Mouse (Mus musculus) hindbrain, embryonic 14.5 days (tissue): ENCODE results near the gene Pitpnm2. TPM values are rescaled to one million over a fixed set of nuclear protein-coding genes. Genes with fewer than 3 reads are reported as not detected.

ENCODE experiments used
- ATAC-seq: fragments of 200-750 bp; cut with Nextera tagmentation; 2 replicates; pipeline ENCODE4 v1.8.0; 2017; ENCODE audit warnings: moderate number of reproducible peaks, mild to moderate bottlenecking, moderate TSS enrichment, moderate library complexity; ENCODE audit not compliant: low FRiP score
- DNase-seq: peaks from one replicate; pipeline ENCODE4 v3.0.0-alpha.2; 2015; ENCODE audit warnings: low spot score
- H3K27ac ChIP-seq: fragments of 300-500 bp; sonication (generic); 2 replicates; pipeline ENCODE4 v1.5.1; 2014; ENCODE audit warnings: mild to moderate bottlenecking, moderate library complexity
- H3K27me3 ChIP-seq: fragments of 300-500 bp; sonication (generic); 2 replicates; pipeline ENCODE4 v1.6.1; 2014; ENCODE audit warnings: mild to moderate bottlenecking, low read length, mixed read lengths; ENCODE audit not compliant: control insufficient read depth, insufficient read depth
- H3K36me3 ChIP-seq: fragments of 300-500 bp; sonication (generic); replicated peaks from 2 replicates; pipeline ENCODE4 v1.6.1; 2014; ENCODE audit not compliant: control insufficient read depth, insufficient read depth
- H3K4me1 ChIP-seq: fragments of 300-500 bp; sonication (generic); replicated peaks from 2 replicates; pipeline ENCODE4 v1.6.1; 2014; ENCODE audit warnings: antibody characterized with exemption, low read length, mixed read lengths; ENCODE audit not compliant: control insufficient read depth, insufficient read depth
- H3K4me2 ChIP-seq: fragments of 300-500 bp; sonication (generic); replicated peaks from 2 replicates; pipeline ENCODE4 v1.6.1; 2014; ENCODE audit warnings: mild to moderate bottlenecking, moderate library complexity
- H3K4me3 ChIP-seq: fragments of 300-500 bp; sonication (generic); replicated peaks from 2 replicates; pipeline ENCODE4 v1.5.1; 2014; ENCODE audit warnings: mild to moderate bottlenecking, low read length
- H3K9ac ChIP-seq: fragments of 300-500 bp; sonication (generic); 2 replicates; pipeline ENCODE4 v1.6.1; 2014
- H3K9me3 ChIP-seq: fragments of 300-500 bp; sonication (generic); 2 replicates; pipeline ENCODE4 v1.6.1; 2016; ENCODE audit warnings: low read length; ENCODE audit not compliant: control insufficient read depth
- WGBS: fragments of 180-500 bp; shearing (Covaris S2); extraction: QIAGEN DNeasy Blood & Tissue Kit; methylation state at CpG from one replicate; pipeline ENCODE4 v1.1.7; 2014; 5-methylcytosine and 5-hydroxymethylcytosine counted together
- polyA plus RNA-seq: library from polyadenylated mRNA; unstranded; fragments of >200 nt; fragmentation: Nextera tagmentation; extraction: Ambion mirVana; gene quantifications from 2 replicates; pipeline ENCODE4 v1.2.1, GENCODE M21; 2014

Pitpnm2 gene
- polyA plus RNA-seq, 1 experiment from 2014 or later: 13.5 TPM

DNA sequence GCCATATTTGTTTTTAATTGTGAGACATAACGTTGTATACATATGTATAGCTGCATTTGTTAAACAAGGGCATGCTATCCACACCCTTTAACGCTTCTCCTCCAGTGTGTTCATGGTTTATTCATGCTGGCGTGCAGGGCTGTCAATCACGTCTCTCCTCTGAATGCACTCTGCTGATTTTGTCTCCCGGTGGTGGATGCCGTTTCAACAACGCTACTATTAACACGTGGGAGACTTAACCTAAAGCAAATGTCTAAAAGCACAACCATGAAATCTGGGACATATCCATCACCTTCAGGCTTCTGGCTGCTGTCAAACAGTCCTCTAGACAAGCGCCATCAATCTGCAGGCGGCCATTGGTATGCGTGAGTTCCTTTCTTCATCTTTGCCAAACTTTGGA lies 20.1 kb upstream of the Pitpnm2 start:
- peak; percentile 55; the same call in 1 of the 2 replicates for ATAC-seq
- no peak overlapping the region for H3K9ac ChIP-seq
- 0 out of 2 replicates have a peak, but pooled peaks cover 6% of the 10 kb centered on the region for H3K4me1 ChIP-seq
- no peaks in the 10 kb centered on the region for H3K9me3 ChIP-seq
- peaks cover 25% of the 10 kb centered on the region for H3K36me3 ChIP-seq
- no peak overlapping the region for H3K4me2 ChIP-seq
- no peak overlapping the region for H3K4me3 ChIP-seq
- DNase-seq: no peak
- no peaks in the 10 kb centered on the region for H3K27me3 ChIP-seq
- WGBS: 17% methylated on average over 11 of the region's 11 CpGs
- H3K27ac ChIP-seq: no peak overlapping the region

DNA sequence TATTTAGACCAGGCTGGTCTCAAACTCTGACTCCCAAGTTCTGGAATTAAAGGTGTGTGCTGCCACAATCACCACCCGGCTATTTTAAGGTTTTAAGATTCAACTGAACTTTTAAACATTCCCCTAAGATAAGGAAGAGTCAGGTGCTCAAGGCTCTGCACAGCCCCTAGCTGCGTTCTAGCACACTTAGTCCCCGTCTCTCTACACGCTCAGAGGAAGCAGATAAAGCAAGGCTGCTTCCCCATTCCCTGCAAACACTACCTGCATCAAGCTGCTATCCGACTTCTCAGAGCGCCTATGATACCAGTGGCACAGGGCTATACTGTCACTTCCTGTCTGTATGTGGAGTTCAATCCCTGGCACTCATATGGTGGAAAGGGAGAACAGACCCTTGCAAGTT lies 18.1 kb upstream of the Pitpnm2 start:
- Histone ChIP-seq H3K4me3 (no peak overlapping the region), H3K9me3 (no peaks in the 10 kb centered on the region), H3K9ac (no peak overlapping the region), H3K27me3 (no peaks in the 10 kb centered on the region), H3K4me1 (0 out of 2 replicates have a peak, but pooled peaks cover 6% of the 10 kb centered on the region), H3K36me3 (peaks cover 42% of the 10 kb centered on the region), H3K4me2 (no peak overlapping the region), H3K27ac (no peak overlapping the region)
- whole genome bisulfite sequencing: 94% methylated on average over 6 of the region's 6 CpGs
- DNase-seq: no peak
- no peak for ATAC-seq

DNA sequence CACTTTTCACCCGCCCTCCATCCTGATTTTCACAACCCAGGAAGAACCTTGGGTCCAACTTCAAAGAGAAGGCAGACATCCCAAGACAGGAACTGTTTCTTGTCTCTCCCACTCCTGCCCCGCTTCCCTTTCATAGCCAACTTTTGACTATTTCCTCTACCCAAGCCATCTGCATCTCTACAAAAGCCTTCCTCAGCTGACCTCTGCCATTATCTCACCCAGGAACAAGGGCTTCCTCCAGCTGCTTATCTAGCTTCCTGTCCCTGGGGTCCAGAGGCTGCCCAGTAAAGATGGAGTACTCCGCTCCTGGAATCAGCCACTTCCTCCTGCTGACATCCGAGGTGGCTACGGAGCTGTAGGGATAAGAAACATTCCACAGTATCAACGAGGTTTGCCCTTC lies 17.3 kb upstream of the Pitpnm2 start:
- Histone ChIP-seq H3K36me3 (peaks cover 51% of the 10 kb centered on the region), H3K27ac (no peak overlapping the region), H3K9ac (no peak overlapping the region), H3K27me3 (no peaks in the 10 kb centered on the region), H3K4me1 (0 out of 2 replicates have a peak, but pooled peaks cover 6% of the 10 kb centered on the region), H3K4me2 (no peak overlapping the region), H3K4me3 (no peak overlapping the region), H3K9me3 (no peaks in the 10 kb centered on the region)
- DNase-seq (no peak), ATAC-seq (no peak)
- 81% methylated on average over 6 of the region's 6 CpGs for WGBS

DNA sequence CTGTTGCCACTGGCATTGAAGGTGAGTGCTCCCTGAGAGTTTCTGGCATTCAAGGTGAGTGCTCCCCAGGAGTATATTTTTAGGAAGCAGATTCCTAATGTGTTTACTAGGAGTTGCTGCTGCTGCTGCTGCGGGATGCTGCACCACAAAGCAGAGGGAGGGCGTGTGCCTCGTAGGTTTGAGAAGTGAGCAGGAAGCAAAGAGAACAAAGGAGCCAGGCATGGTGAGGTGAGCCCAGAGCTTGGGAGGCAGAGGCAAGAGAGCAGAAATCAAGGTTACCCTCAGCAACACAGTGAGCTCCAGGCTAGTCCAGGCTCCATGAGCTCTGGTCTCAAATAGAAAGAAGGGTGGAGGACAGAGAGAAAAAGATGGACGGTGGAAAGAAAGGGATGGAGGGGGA lies 13.7 kb upstream of the Pitpnm2 start:
- Histone ChIP-seq H3K9me3 (no peaks in the 10 kb centered on the region), H3K4me3 (no peak overlapping the region), H3K4me2 (no peak overlapping the region), H3K27me3 (no peaks in the 10 kb centered on the region), H3K4me1 (no peaks in the 10 kb centered on the region), H3K27ac (no peak overlapping the region), H3K36me3 (peaks cover 81% of the 10 kb centered on the region), H3K9ac (no peak overlapping the region)
- DNase-seq: no peak
- 75% methylated on average over 4 of the region's 4 CpGs for WGBS
- no peak for ATAC-seq

DNA sequence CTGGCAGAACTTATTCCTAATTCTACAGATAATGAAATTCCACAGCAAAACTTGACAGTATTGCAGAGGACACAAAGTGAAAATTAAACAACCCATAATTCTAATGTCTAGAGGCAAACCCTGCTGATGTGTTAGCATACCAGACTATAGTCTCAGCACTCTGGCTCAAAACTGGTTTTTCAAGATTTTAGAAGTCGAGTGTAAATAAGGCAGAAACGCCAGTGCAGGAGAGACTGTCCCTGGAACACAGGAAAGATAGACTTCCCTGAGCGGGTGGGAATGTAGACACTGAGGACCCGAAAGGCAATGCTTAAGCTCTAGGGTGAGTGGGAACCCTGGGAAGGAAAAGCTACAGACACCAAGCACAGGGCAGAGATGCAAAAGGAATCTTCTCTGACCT lies 12.5 kb upstream of the Pitpnm2 start:
- WGBS: 96% methylated on average over 4 of the region's 4 CpGs
- no peak overlapping the region for H3K4me3 ChIP-seq
- no peak overlapping the region for H3K9ac ChIP-seq
- H3K4me2 ChIP-seq: no peak overlapping the region
- H3K9me3 ChIP-seq: no peaks in the 10 kb centered on the region
- H3K4me1 ChIP-seq: no peaks in the 10 kb centered on the region
- H3K27ac ChIP-seq: no peak overlapping the region
- no peak for ATAC-seq
- DNase-seq: no peak
- no peaks in the 10 kb centered on the region for H3K27me3 ChIP-seq
- peaks cover 91% of the 10 kb centered on the region for H3K36me3 ChIP-seq

DNA sequence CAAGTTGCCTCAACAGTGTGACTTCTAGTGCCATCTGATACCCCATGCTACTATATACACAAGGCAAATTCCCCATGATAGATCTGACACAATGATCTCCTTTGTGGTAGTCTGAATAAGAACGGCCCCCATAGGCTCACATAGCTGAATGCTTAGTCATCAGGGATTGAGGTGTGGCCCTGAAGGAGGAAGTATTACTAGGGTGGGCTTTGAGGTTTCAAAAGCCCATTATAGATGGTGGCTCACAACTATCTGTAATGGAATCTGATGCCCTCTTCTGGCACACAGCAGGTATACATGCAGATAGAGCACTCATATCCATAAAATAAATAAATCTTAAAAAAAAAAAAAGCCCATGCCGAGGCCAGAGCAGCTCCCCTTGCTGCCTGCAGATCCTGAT lies 9.6 kb upstream of the Pitpnm2 start:
- peaks cover 90% of the 10 kb centered on the region for H3K36me3 ChIP-seq
- no peak overlapping the region for H3K9ac ChIP-seq
- no peak overlapping the region for H3K4me2 ChIP-seq
- no peaks in the 10 kb centered on the region for H3K27me3 ChIP-seq
- whole genome bisulfite sequencing: 65% methylated on average over 2 of the region's 2 CpGs
- H3K4me1 ChIP-seq: no peaks in the 10 kb centered on the region
- ATAC-seq (no peak), DNase-seq (no peak)
- no peak overlapping the region for H3K27ac ChIP-seq
- H3K9me3 ChIP-seq: no peaks in the 10 kb centered on the region
- no peak overlapping the region for H3K4me3 ChIP-seq

DNA sequence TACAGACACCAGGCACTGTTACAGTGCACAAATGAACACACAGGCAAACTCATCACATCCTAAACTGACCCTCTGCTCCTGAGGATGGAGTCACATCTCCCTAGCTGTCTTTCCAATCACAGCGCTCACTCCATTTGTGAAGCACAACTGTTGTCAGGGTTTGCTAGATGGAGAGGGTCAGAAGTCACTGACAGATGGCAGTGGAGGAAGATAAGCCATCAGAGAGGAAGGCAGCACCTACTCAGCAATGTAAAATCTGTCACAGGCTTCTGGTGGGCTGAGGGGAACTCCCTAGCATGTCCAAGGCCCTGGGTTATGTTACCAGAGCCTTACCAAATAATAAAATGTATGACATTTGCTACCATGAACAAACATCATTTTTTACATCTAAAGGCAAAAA lies 8.5 kb upstream of the Pitpnm2 start:
- ATAC-seq (no peak), DNase-seq (no peak)
- Histone ChIP-seq H3K4me2 (no peak overlapping the region), H3K9me3 (no peaks in the 10 kb centered on the region), H3K4me3 (no peak overlapping the region), H3K36me3 (peaks cover 89% of the 10 kb centered on the region), H3K4me1 (no peaks in the 10 kb centered on the region), H3K27me3 (no peaks in the 10 kb centered on the region), H3K9ac (no peak overlapping the region), H3K27ac (no peak overlapping the region)
- WGBS: 100% methylated on average over 1 of the region's 1 CpGs

DNA sequence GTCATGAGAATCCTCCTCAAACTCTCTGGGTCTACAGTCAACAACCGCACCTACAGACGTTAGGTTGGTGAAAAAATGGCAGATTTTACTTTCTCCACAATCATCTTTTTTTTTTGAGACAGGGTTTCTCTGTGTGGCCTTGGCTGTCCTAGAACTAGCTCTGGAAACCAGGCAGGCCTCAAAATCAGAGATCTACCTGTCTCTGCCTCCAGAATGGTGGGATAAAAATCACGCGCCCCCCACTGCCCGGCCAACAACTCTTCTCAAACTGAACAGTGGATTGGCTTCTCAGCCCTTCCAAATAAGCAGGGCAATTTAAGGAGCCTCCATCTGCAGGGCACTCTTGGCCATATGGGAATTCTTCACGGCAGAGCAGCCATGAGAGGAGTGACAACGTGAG lies 5.6 kb upstream of the Pitpnm2 start:
- H3K4me2 ChIP-seq: no peak overlapping the region
- H3K4me1 ChIP-seq: 0 out of 2 replicates have a peak, but pooled peaks cover 6% of the 10 kb centered on the region
- no peak for ATAC-seq
- peaks cover 65% of the 10 kb centered on the region for H3K36me3 ChIP-seq
- DNase-seq: no peak
- 89% methylated on average over 7 of the region's 7 CpGs for WGBS
- no peaks in the 10 kb centered on the region for H3K9me3 ChIP-seq
- H3K4me3 ChIP-seq: no peak overlapping the region
- no peak overlapping the region for H3K27ac ChIP-seq
- no peak overlapping the region for H3K9ac ChIP-seq
- H3K27me3 ChIP-seq: no peaks in the 10 kb centered on the region

DNA sequence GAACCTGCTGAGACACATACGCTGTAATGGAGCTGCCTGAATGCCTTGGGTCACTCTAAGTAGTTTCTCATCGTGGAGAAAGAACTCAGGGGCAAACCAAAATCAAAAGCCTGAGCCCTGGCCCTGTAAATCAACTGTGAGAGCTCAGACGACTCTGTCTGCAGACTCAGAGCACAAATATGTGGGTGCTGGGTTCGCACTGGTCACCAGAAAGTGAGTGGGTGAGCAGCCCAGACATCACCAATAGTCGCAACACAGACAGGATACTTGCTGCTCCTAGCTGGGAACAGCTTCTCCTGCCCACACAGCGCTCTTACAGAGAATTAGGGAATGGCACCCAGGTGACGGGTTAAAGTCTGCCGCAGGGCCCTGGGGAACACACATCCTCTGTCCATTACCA lies 4.0 kb upstream of the Pitpnm2 start:
- Histone ChIP-seq H3K27me3 (no peaks in the 10 kb centered on the region), H3K36me3 (peaks cover 50% of the 10 kb centered on the region), H3K4me2 (no peak overlapping the region), H3K27ac (no peak overlapping the region), H3K9me3 (no peaks in the 10 kb centered on the region), H3K4me3 (no peak overlapping the region), H3K4me1 (0 out of 2 replicates have a peak, but pooled peaks cover 11% of the 10 kb centered on the region), H3K9ac (no peak overlapping the region)
- 89% methylated on average over 8 of the region's 8 CpGs for WGBS
- ATAC-seq (no peak), DNase-seq (no peak)
